Mouse (Mus musculus) neural tube, embryonic 14.5 days (tissue): ENCODE data around the gene Pitpnc1. TPM values are rescaled to one million over a fixed set of nuclear protein-coding genes. Genes with fewer than 3 reads are reported as not detected.

Source experiments
- ATAC-seq: fragments of 200-750 bp; cut with Nextera tagmentation; 2 replicates; pipeline ENCODE4 v1.8.0; 2017; ENCODE audit warnings: low read depth, mild to moderate bottlenecking, moderate TSS enrichment, moderate library complexity
- H3K27ac ChIP-seq: fragments of 300-500 bp; sonication (generic); 2 replicates; pipeline ENCODE4 v1.5.1; 2014; ENCODE audit warnings: low read depth, mild to moderate bottlenecking, control low read depth, low read length, moderate library complexity, mixed read lengths
- H3K27me3 ChIP-seq: fragments of 300-500 bp; sonication (generic); 2 replicates; pipeline ENCODE4 v1.6.1; 2014; ENCODE audit warnings: low read length; ENCODE audit not compliant: control insufficient read depth, insufficient read depth
- H3K36me3 ChIP-seq: fragments of 300-500 bp; sonication (generic); 2 replicates; pipeline ENCODE4 v1.6.1; 2014; ENCODE audit warnings: low read length, mixed read lengths; ENCODE audit not compliant: control insufficient read depth, insufficient read depth
- H3K4me1 ChIP-seq: fragments of 300-500 bp; sonication (generic); 2 replicates; pipeline ENCODE4 v1.6.1; 2014; ENCODE audit warnings: low read length; ENCODE audit not compliant: control insufficient read depth, insufficient read depth
- H3K4me2 ChIP-seq: fragments of 300-500 bp; sonication (generic); 2 replicates; pipeline ENCODE4 v1.6.1; 2014; ENCODE audit warnings: mild to moderate bottlenecking, low read depth, low read length, control low read depth
- H3K4me3 ChIP-seq: fragments of 300-500 bp; sonication (generic); 2 replicates; pipeline ENCODE4 v1.5.1; 2014; ENCODE audit warnings: low read depth, low read length, control low read depth, mixed read lengths
- H3K9ac ChIP-seq: fragments of 300-500 bp; sonication (generic); replicated peaks from 2 replicates; pipeline ENCODE4 v1.6.1; 2014; ENCODE audit warnings: low read depth, mild to moderate bottlenecking, control low read depth, low read length, mixed read lengths
- H3K9me3 ChIP-seq: fragments of 300-500 bp; sonication (generic); 2 replicates; pipeline ENCODE4 v1.6.1; 2016; ENCODE audit warnings: low read length; ENCODE audit not compliant: control insufficient read depth
- WGBS: fragments of 180-500 bp; shearing (Covaris S2); extraction: QIAGEN DNeasy Blood & Tissue Kit; methylation state at CpG from one replicate; pipeline ENCODE4 v1.1.7; 2014; 5-methylcytosine and 5-hydroxymethylcytosine counted together
- polyA plus RNA-seq: library from polyadenylated mRNA; unstranded; fragments of >200 nt; fragmentation: Nextera tagmentation; extraction: Ambion mirVana; gene quantifications from 2 replicates; pipeline ENCODE4 v1.2.1, GENCODE M21; 2014

Pitpnc1 gene
- polyA plus RNA-seq, 1 experiment from 2014 or later, result 45.2 TPM

- Histone ChIP-seq H3K4me3 (peak overlapping the region; percentile 84), H3K27me3 (peaks cover 2% of the 10 kb centered on the region; the same call in 1 of the 2 replicates), H3K9ac (peak overlapping the region; percentile 85), H3K36me3 (no peaks in the 10 kb centered on the region), H3K27ac (peak overlapping the region; percentile 80), H3K9me3 (no peaks in the 10 kb centered on the region), H3K4me1 (peaks cover 7% of the 10 kb centered on the region; the same call in 1 of the 2 replicates), H3K4me2 (peak overlapping the region; percentile 50)
- WGBS, result under 1% methylated on average over 57 of the region's 59 CpGs
- ATAC-seq, result peak; percentile 50
Measured at GRCm38 (mm10) chr11:107469523-107470371, 752 bp downstream of the Pitpnc1 start.

- peak overlapping the region; percentile 50 for H3K4me2 ChIP-seq
- peaks cover 7% of the 10 kb centered on the region; the same call in 1 of the 2 replicates for H3K4me1 ChIP-seq
- peaks cover 2% of the 10 kb centered on the region; the same call in 1 of the 2 replicates for H3K27me3 ChIP-seq
- ATAC-seq, result peak; percentile 91
- no peaks in the 10 kb centered on the region for H3K9me3 ChIP-seq
- no peaks in the 10 kb centered on the region for H3K36me3 ChIP-seq
- peak overlapping the region; percentile 84 for H3K4me3 ChIP-seq
- H3K9ac ChIP-seq, result peak overlapping the region; percentile 85
- WGBS, result 0% methylated on average over 38 of the region's 38 CpGs
- H3K27ac ChIP-seq, result peak overlapping the region; percentile 80
Measured at GRCm38 (mm10) chr11:107469031-107469522, 1.4 kb downstream of the Pitpnc1 start.

GRCm38 (mm10) chr11:107468252-107469030 lies 2.1 kb downstream of the Pitpnc1 start:
- peak overlapping the region; percentile 50 for H3K4me2 ChIP-seq
- peak overlapping the region; percentile 85 for H3K9ac ChIP-seq
- 0 out of 2 replicates have a peak overlapping the region, but pooled peaks have one; percentile 80 for H3K27ac ChIP-seq
- no peaks in the 10 kb centered on the region for H3K36me3 ChIP-seq
- H3K4me1 ChIP-seq, result peaks cover 7% of the 10 kb centered on the region; the same call in 1 of the 2 replicates
- H3K9me3 ChIP-seq, result no peaks in the 10 kb centered on the region
- 18% methylated on average over 16 of the region's 16 CpGs for WGBS
- H3K4me3 ChIP-seq, result peak overlapping the region; percentile 84
- H3K27me3 ChIP-seq, result peaks cover 2% of the 10 kb centered on the region; the same call in 1 of the 2 replicates
- ATAC-seq, result no peak

GRCm38 (mm10) chr11:107466611-107467391 lies 3.7 kb downstream of the Pitpnc1 start:
- Histone ChIP-seq H3K27me3 (peaks cover 2% of the 10 kb centered on the region; the same call in 1 of the 2 replicates), H3K4me2 (no peak overlapping the region), H3K4me1 (peaks cover 7% of the 10 kb centered on the region; the same call in 1 of the 2 replicates), H3K9ac (no peak overlapping the region), H3K9me3 (no peaks in the 10 kb centered on the region), H3K36me3 (no peaks in the 10 kb centered on the region), H3K27ac (no peak overlapping the region), H3K4me3 (no peak overlapping the region)
- ATAC-seq, result no peak
- WGBS, result 85% methylated on average over 6 of the region's 6 CpGs

- no peak for ATAC-seq
- H3K27ac ChIP-seq, result no peak overlapping the region
- no peaks in the 10 kb centered on the region for H3K9me3 ChIP-seq
- H3K4me3 ChIP-seq, result no peak overlapping the region
- no peak overlapping the region for H3K4me2 ChIP-seq
- peaks cover 2% of the 10 kb centered on the region; the same call in 1 of the 2 replicates for H3K27me3 ChIP-seq
- H3K36me3 ChIP-seq, result no peaks in the 10 kb centered on the region
- WGBS, result 73% methylated on average over 1 of the region's 1 CpGs
- no peak overlapping the region for H3K9ac ChIP-seq
- peaks cover 7% of the 10 kb centered on the region; the same call in 1 of the 2 replicates for H3K4me1 ChIP-seq
Measured at GRCm38 (mm10) chr11:107465969-107466368, 4.5 kb downstream of the Pitpnc1 start.

- Histone ChIP-seq H3K36me3 (no peaks in the 10 kb centered on the region), H3K4me2 (no peak overlapping the region), H3K27me3 (peaks cover 2% of the 10 kb centered on the region; the same call in 1 of the 2 replicates), H3K9me3 (no peaks in the 10 kb centered on the region), H3K27ac (no peak overlapping the region), H3K9ac (no peak overlapping the region), H3K4me3 (no peak overlapping the region), H3K4me1 (peaks cover 7% of the 10 kb centered on the region; the same call in 1 of the 2 replicates)
- no peak for ATAC-seq
- WGBS, result 95% methylated on average over 4 of the region's 4 CpGs
Measured at GRCm38 (mm10) chr11:107465041-107465440, 5.5 kb downstream of the Pitpnc1 start.

- no peak overlapping the region for H3K9ac ChIP-seq
- 69% methylated on average over 6 of the region's 6 CpGs for WGBS
- no peaks in the 10 kb centered on the region for H3K36me3 ChIP-seq
- H3K9me3 ChIP-seq, result no peaks in the 10 kb centered on the region
- no peaks in the 10 kb centered on the region for H3K27me3 ChIP-seq
- H3K4me2 ChIP-seq, result no peak overlapping the region
- ATAC-seq, result no peak
- peaks cover 7% of the 10 kb centered on the region; the same call in 1 of the 2 replicates for H3K4me1 ChIP-seq
- no peak overlapping the region for H3K27ac ChIP-seq
- no peak overlapping the region for H3K4me3 ChIP-seq
Measured at GRCm38 (mm10) chr11:107464141-107464540, 6.4 kb downstream of the Pitpnc1 start.

- no peak overlapping the region for H3K4me2 ChIP-seq
- no peak overlapping the region for H3K4me3 ChIP-seq
- ATAC-seq, result no peak
- no peaks in the 10 kb centered on the region for H3K36me3 ChIP-seq
- H3K27me3 ChIP-seq, result no peaks in the 10 kb centered on the region
- H3K9me3 ChIP-seq, result no peaks in the 10 kb centered on the region
- H3K4me1 ChIP-seq, result peaks cover 5% of the 10 kb centered on the region; the same call in 1 of the 2 replicates
- no peak overlapping the region for H3K27ac ChIP-seq
- WGBS, result 86% methylated on average over 12 of the region's 12 CpGs
- no peak overlapping the region for H3K9ac ChIP-seq
Measured at GRCm38 (mm10) chr11:107463251-107463681, 7.2 kb downstream of the Pitpnc1 start.
